Mouse (Mus musculus) stomach, postnatal 0 days (tissue): ENCODE results near the gene Abcc5.

Experiments
- CTCF ChIP-seq: IDR thresholded peaks from 2 replicates; pipeline ENCODE4 v1.5.1; 2016; ENCODE audit warnings: antibody characterized with exemption, low read depth, mild to moderate bottlenecking, moderate library complexity
- EP300 ChIP-seq: optimal IDR thresholded peaks from 2 replicates; pipeline ENCODE3; 2016; ENCODE audit warnings: antibody characterized with exemption

DNA sequence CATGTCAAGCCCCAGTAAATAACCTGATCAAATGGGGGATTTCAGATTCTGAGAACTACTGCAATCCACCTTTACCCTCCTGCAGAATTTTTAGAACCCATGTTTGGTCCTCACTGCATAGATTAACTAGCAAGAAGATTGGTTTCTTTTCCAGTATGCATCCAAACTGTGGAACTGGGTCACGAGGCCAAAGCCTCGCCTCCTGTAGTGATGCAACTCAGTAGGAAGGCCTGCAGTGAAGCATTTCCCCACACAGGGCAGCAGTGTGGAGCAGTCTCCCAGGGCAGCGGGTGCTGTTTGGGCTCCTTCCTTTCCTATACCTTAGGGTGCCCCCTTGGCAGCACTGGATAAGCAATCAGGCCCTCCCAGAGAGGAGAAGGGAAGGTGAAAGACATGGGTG, 24.6 kb downstream of the Abcc5 start:
- no peak for TF ChIP-seq EP300
- no peak for TF ChIP-seq CTCF
